Mouse (Mus musculus) lung, postnatal 0 days (tissue): Measurements from ENCODE around the gene Itgb6. TPM values are rescaled to one million over a fixed set of nuclear protein-coding genes. Genes with fewer than 3 reads are reported as not detected.

ENCODE experiments used
- ATAC-seq: fragments of 200-750 bp; cut with Nextera tagmentation; 2 replicates; pipeline ENCODE4 v1.8.0; 2017; ENCODE audit warnings: moderate library complexity
- DNase-seq: peaks from one replicate; pipeline ENCODE4 v3.0.0-alpha.2; 2016; ENCODE audit warnings: low spot score
- H3K27ac ChIP-seq: fragments of 300-500 bp; sonication (generic); 2 replicates; pipeline ENCODE4 v1.5.1; 2014; ENCODE audit warnings: antibody characterized with exemption, mild to moderate bottlenecking, low read length, mixed read lengths
- H3K27me3 ChIP-seq: fragments of 300-500 bp; sonication (generic); replicated peaks from 2 replicates; pipeline ENCODE4 v1.6.1; 2014; ENCODE audit warnings: low read length, mixed read lengths; ENCODE audit not compliant: insufficient read depth
- H3K36me3 ChIP-seq: fragments of 300-500 bp; sonication (generic); 2 replicates; pipeline ENCODE4 v1.6.1; 2014; ENCODE audit warnings: low read length, mixed read lengths; ENCODE audit not compliant: insufficient read depth
- H3K4me1 ChIP-seq: fragments of 300-500 bp; sonication (generic); 2 replicates; pipeline ENCODE4 v1.6.1; 2014; ENCODE audit warnings: antibody characterized with exemption, low read depth, low read length, mixed read lengths; ENCODE audit not compliant: insufficient read depth
- H3K4me2 ChIP-seq: fragments of 300-500 bp; sonication (generic); replicated peaks from 2 replicates; pipeline ENCODE4 v1.6.1; 2014; ENCODE audit warnings: low read depth, mild to moderate bottlenecking, low read length, moderate library complexity, mixed read lengths
- H3K4me3 ChIP-seq: fragments of 300-500 bp; sonication (generic); 2 replicates; pipeline ENCODE4 v1.5.1; 2014; ENCODE audit warnings: low read depth, low read length
- H3K9ac ChIP-seq: fragments of 300-500 bp; sonication (generic); replicated peaks from 2 replicates; pipeline ENCODE4 v1.6.1; 2014; ENCODE audit warnings: low read depth, mild to moderate bottlenecking
- H3K9me3 ChIP-seq: fragments of 300-500 bp; sonication (generic); 2 replicates; pipeline ENCODE4 v1.6.1; 2016; ENCODE audit warnings: low read length, mixed read lengths
- CTCF ChIP-seq: IDR thresholded peaks from 2 replicates; pipeline ENCODE4 v1.5.1; 2016; ENCODE audit warnings: antibody characterized with exemption, mild to moderate bottlenecking
- EP300 ChIP-seq: IDR thresholded peaks from 2 replicates; pipeline ENCODE4 v1.6.1; 2016; ENCODE audit warnings: antibody characterized with exemption, mild to moderate bottlenecking, control low read depth
- WGBS: fragments of 180-500 bp; shearing (Covaris S2); extraction: QIAGEN DNeasy Blood & Tissue Kit; methylation state at CpG from one replicate; pipeline ENCODE4 v1.1.7; 2014; 5-methylcytosine and 5-hydroxymethylcytosine counted together
- polyA plus RNA-seq: library from polyadenylated mRNA; unstranded; fragments of >200 nt; fragmentation: Nextera tagmentation; extraction: Ambion mirVana; gene quantifications from 2 replicates; pipeline ENCODE4 v1.2.1, GENCODE M21; 2015

Gene Itgb6
- polyA plus RNA-seq, 1 experiment from 2014 or later: 19.2 TPM

DNA sequence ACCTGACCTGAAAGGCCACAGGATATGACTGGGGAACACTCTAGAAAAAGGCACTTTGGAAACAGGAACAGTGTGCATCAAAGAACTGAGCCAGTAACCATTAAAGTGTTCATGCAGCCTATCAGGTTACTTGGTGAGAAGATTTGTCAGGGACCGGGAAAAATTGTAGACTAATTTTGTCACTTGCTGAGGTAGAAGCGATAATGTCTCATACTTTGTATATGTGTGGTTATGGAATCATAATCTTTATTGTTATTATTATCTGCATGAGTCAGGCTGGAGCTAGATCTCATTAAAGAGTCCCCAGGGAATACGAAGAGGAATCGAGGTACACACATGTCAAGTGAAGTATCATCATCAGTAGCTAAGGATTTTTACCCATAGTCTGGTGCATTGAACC is 21.5 kb downstream of the Itgb6 start:
- H3K4me1 ChIP-seq: peaks cover 11% of the 10 kb centered on the region; the same call in 1 of the 2 replicates
- H3K36me3 ChIP-seq: no peaks in the 10 kb centered on the region
- no peak overlapping the region for H3K4me3 ChIP-seq
- TF ChIP-seq EP300: no peak
- no peak for TF ChIP-seq CTCF
- H3K9ac ChIP-seq: no peak overlapping the region
- no peak for ATAC-seq
- no peaks in the 10 kb centered on the region for H3K27me3 ChIP-seq
- no peaks in the 10 kb centered on the region for H3K9me3 ChIP-seq
- WGBS: 88% methylated on average over 4 of the region's 4 CpGs
- H3K27ac ChIP-seq: no peak overlapping the region
- H3K4me2 ChIP-seq: no peak overlapping the region
- DNase-seq: no peak

GRCm38 (mm10) chr2:60700013-60700412 is 22.4 kb downstream of the Itgb6 start:
- no peak overlapping the region for H3K4me2 ChIP-seq
- H3K9ac ChIP-seq: no peak overlapping the region
- TF ChIP-seq EP300 (no peak; the same call in none of the 2 replicates), CTCF (no peak)
- no peak overlapping the region for H3K4me3 ChIP-seq
- DNase-seq (no peak), ATAC-seq (no peak)
- 76% methylated on average over 3 of the region's 3 CpGs for WGBS
- H3K4me1 ChIP-seq: peaks cover 11% of the 10 kb centered on the region; the same call in 1 of the 2 replicates
- no peak overlapping the region for H3K27ac ChIP-seq
- H3K9me3 ChIP-seq: no peaks in the 10 kb centered on the region
- H3K36me3 ChIP-seq: no peaks in the 10 kb centered on the region
- no peaks in the 10 kb centered on the region for H3K27me3 ChIP-seq

- H3K36me3 ChIP-seq: no peaks in the 10 kb centered on the region
- no peak overlapping the region for H3K9ac ChIP-seq
- H3K4me2 ChIP-seq: no peak overlapping the region
- no peak for TF ChIP-seq EP300
- H3K27ac ChIP-seq: no peak overlapping the region
- H3K9me3 ChIP-seq: no peaks in the 10 kb centered on the region
- no peak for DNase-seq
- no peaks in the 10 kb centered on the region for H3K27me3 ChIP-seq
- WGBS: 50% methylated on average over 3 of the region's 3 CpGs
- peaks cover 11% of the 10 kb centered on the region; the same call in 1 of the 2 replicates for H3K4me1 ChIP-seq
- no peak for ATAC-seq
- no peak overlapping the region for H3K4me3 ChIP-seq
Measured at GRCm38 (mm10) chr2:60699591-60699990, 22.9 kb downstream of the Itgb6 start.

- DNase-seq: peak; percentile 88
- no peaks in the 10 kb centered on the region for H3K27me3 ChIP-seq
- WGBS: 29% methylated on average over 1 of the region's 1 CpGs
- ATAC-seq: peak; percentile 80
- no peak overlapping the region for H3K4me3 ChIP-seq
- H3K27ac ChIP-seq: peak overlapping the region; percentile 81
- H3K36me3 ChIP-seq: no peaks in the 10 kb centered on the region
- peak; percentile 95 for TF ChIP-seq EP300
- no peak for TF ChIP-seq CTCF
- H3K9me3 ChIP-seq: no peaks in the 10 kb centered on the region
- no peak overlapping the region for H3K4me2 ChIP-seq
- H3K4me1 ChIP-seq: peaks cover 11% of the 10 kb centered on the region; the same call in 1 of the 2 replicates
- H3K9ac ChIP-seq: no peak overlapping the region
Measured at GRCm38 (mm10) chr2:60698155-60698554, 24.3 kb downstream of the Itgb6 start.

GRCm38 (mm10) chr2:60697530-60697929 is 24.9 kb downstream of the Itgb6 start:
- no peak overlapping the region for H3K9ac ChIP-seq
- no peak overlapping the region for H3K4me3 ChIP-seq
- no peaks in the 10 kb centered on the region for H3K36me3 ChIP-seq
- H3K27ac ChIP-seq: peak overlapping the region; percentile 81
- no peak for ATAC-seq
- no peak overlapping the region for H3K4me2 ChIP-seq
- H3K27me3 ChIP-seq: no peaks in the 10 kb centered on the region
- H3K4me1 ChIP-seq: peaks cover 5% of the 10 kb centered on the region; the same call in 1 of the 2 replicates
- no peaks in the 10 kb centered on the region for H3K9me3 ChIP-seq
- TF ChIP-seq CTCF (no peak), EP300 (no peak)
- WGBS: 72% methylated on average over 7 of the region's 7 CpGs
- DNase-seq: no peak

DNA sequence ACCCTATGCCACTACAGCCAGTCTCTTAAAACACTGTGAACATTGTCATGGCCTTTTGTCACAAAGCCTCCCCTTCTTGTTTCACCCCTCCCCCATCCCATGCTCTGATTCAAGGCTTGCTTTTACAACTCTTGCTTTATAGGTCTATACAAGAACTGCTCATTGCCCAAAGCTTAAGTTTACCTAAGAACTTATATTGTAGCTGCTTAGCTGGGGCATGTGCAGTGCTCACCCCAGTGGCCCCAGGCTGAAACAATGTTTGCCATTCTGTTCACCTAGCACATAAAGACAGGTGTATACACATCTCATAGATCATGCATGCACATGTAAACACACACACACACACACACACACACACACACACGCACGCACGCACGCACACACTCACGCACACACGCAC is 25.9 kb downstream of the Itgb6 start:
- H3K27ac ChIP-seq: no peak overlapping the region
- no peak overlapping the region for H3K4me3 ChIP-seq
- no peak for TF ChIP-seq EP300
- no peak for TF ChIP-seq CTCF
- no peak overlapping the region for H3K9ac ChIP-seq
- H3K9me3 ChIP-seq: no peaks in the 10 kb centered on the region
- H3K4me1 ChIP-seq: peaks cover 3% of the 10 kb centered on the region; the same call in 1 of the 2 replicates
- WGBS: 81% methylated on average over 6 of the region's 6 CpGs
- H3K36me3 ChIP-seq: no peaks in the 10 kb centered on the region
- DNase-seq: no peak
- no peak for ATAC-seq
- H3K4me2 ChIP-seq: no peak overlapping the region
- H3K27me3 ChIP-seq: no peaks in the 10 kb centered on the region

DNA sequence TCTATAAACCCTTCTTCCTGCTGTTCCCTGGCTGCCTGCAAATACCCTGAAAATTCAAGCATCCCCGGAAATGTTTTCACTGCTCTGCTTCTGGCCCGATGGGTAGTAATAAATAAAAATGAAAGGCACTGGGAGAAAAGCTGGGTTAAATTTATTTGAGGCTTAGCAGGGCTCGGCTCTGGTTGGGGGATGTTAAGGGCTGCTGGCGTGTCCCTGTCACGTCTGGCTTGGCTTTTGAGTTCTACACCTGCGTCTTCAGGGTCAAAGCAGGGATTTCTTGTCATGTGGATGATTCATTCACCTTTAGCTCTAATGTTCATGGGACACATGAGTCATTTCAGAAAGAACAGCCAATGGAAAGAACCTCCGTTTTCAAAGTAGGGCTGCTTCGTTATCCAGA is 26.7 kb downstream of the Itgb6 start:
- WGBS: 60% methylated on average over 8 of the region's 8 CpGs
- no peak for ATAC-seq
- H3K27ac ChIP-seq: no peak overlapping the region

More for the DNA sequence above, 26.7 kb downstream of the Itgb6 start:
- Histone ChIP-seq H3K4me2 (no peak overlapping the region), H3K27me3 (no peaks in the 10 kb centered on the region), H3K4me1 (peaks cover 3% of the 10 kb centered on the region; the same call in 1 of the 2 replicates), H3K4me3 (no peak overlapping the region), H3K36me3 (no peaks in the 10 kb centered on the region), H3K9me3 (no peaks in the 10 kb centered on the region), H3K9ac (no peak overlapping the region)
- no peak for DNase-seq
- TF ChIP-seq CTCF (no peak), EP300 (peak; percentile 49)
